Mouse (Mus musculus): ENCODE measurements around the gene Ptar1. TPM values are rescaled to one million over a fixed set of nuclear protein-coding genes. Genes with fewer than 3 reads are reported as not detected.
A peak's percentile ranks its signal among the peaks of the same experiment; 100 is the strongest.
"Not testable (repeated sequence)": the region's sequence is repeated elsewhere in the genome, so short reads cannot be mapped to it uniquely, and the experiment has no call there.

The Ptar1 gene
- 8.1 and 8.8 TPM in 2 replicates for polyA plus RNA-seq (2016; fragmentation: Nextera tagmentation; extraction: Ambion mirVana)

- Histone ChIP-seq H3K36me3 (replicated peaks) (no peaks in the 10 kb centered on the region), H3K4me1 (peaks cover 18% of the 10 kb centered on the region), H3K27me3 (replicated peaks; ENCODE audit: low read depth, poor library complexity, severe bottlenecking) (no peaks in the 10 kb centered on the region), H3K27ac (replicated peaks) (peak within 1 kb of the TSS; percentile 99), H3K9me3 (no peaks in the 10 kb centered on the region), H3K4me3 (peak within 1 kb of the TSS; percentile 88)
- peak; percentile 94 for DNase-seq (ENCODE audit: low spot score)
- under 1% methylated on average over 93 of the region's 93 CpGs for WGBS
These were observed at the start of gene Ptar1 for GRCm38 (mm10) chr19:23687296-23688021. TSS of gene Ptar1 (plus strand) at chr19:23687429.

GRCm38 (mm10) chr19:23643819-23644218 lies 43.4 kb upstream of the Ptar1 start:
- Histone ChIP-seq H3K27me3 (replicated peaks; ENCODE audit: low read depth, poor library complexity, severe bottlenecking) (no peaks in the 10 kb centered on the region), H3K9me3 (no peaks in the 10 kb centered on the region), H3K27ac (replicated peaks) (no peak overlapping the region), H3K36me3 (replicated peaks) (no peaks in the 10 kb centered on the region), H3K4me1 (no peaks in the 10 kb centered on the region), H3K4me3 (no peak overlapping the region)
- no peak for DNase-seq (ENCODE audit: low spot score)
- WGBS = 86% methylated on average over 5 of the region's 5 CpGs

DNA sequence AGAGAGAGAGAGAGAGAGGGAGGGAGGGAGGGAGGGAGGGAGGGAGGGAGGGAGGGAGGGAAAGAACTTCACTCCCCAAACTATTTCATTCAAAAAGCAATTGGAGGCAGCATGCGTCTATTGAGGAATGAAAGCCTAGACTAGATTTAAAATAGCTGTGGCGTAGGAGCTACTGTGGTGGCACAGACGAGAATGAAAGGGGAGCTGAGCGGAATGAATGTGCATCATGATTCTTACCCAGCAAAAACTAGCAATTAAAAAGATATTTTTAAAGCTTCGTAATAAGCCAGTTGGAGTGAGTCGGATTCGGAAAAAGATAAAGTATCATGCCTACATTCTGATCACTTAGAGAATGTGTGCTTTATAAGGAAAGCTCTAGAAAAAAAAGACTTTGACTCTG lies 41.9 kb upstream of the Ptar1 start:
- no peak overlapping the region for H3K27ac ChIP-seq (replicated peaks)
- no peaks in the 10 kb centered on the region for H3K4me1 ChIP-seq
- 80% methylated on average over 7 of the region's 7 CpGs for WGBS
- no peak for DNase-seq (ENCODE audit: low spot score)
- H3K4me3 ChIP-seq = no peak overlapping the region
- H3K36me3 ChIP-seq (replicated peaks) = no peaks in the 10 kb centered on the region
- no peaks in the 10 kb centered on the region for H3K9me3 ChIP-seq
- no peaks in the 10 kb centered on the region for H3K27me3 ChIP-seq (replicated peaks; ENCODE audit: low read depth, poor library complexity, severe bottlenecking)

DNA sequence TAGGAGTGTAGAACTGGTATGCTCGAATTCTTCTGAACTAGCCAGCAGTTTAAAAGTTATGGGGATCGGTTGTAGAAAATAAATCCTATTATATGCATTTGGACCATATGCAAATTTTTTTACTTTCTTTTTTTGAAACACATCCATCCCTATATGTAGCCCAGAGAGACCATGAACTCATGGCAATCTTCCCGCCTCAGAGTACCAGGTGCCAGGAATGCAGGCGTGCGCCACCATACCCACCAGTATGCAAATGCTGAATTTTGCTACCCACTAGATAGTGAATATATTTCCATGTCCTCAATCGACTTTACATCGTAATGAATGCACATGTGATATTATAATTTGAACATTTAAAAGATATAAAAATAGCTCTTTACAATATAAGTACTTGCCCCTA lies 39.9 kb upstream of the Ptar1 start:
- H3K4me3 ChIP-seq = no peak overlapping the region
- DNase-seq (ENCODE audit: low spot score) = no peak
- WGBS = 91% methylated on average over 7 of the region's 7 CpGs
- H3K27me3 ChIP-seq (replicated peaks; ENCODE audit: low read depth, poor library complexity, severe bottlenecking) = peaks cover 11% of the 10 kb centered on the region
- no peaks in the 10 kb centered on the region for H3K36me3 ChIP-seq (replicated peaks)
- H3K9me3 ChIP-seq = no peaks in the 10 kb centered on the region
- H3K27ac ChIP-seq (replicated peaks) = no peak overlapping the region
- peaks cover under 1% of the 10 kb centered on the region; the same call in 1 of the 2 replicates for H3K4me1 ChIP-seq

DNA sequence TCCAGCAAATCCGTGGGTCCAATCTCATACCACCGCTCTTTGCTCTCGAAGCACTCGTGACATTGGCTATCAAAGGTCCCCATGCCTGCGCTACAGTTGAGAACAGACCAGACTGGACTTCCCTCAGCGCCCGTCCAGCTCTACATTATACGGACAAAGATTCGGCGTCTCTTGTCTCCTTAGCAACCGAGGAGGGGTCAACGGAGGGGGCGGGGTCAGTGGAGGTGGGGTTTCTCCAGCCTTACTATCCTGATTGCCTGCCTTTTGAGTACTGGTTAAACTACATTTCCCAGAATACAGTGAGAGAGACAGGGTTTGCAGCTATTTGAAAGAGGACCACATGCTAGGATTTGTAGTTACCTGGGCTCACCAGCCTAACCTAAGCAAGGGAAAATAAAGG lies 34.6 kb upstream of the Ptar1 start, which contains the start of gene 1700028P14Rik:
TSS of gene 1700028P14Rik (minus strand) at position 169 of the 400 bp plus-strand sequence.
- peak; percentile 84 for DNase-seq (ENCODE audit: low spot score)
- Histone ChIP-seq H3K4me3 (peak within 1 kb of the TSS; percentile 48), H3K9me3 (no peaks in the 10 kb centered on the region), H3K27ac (replicated peaks) (no peak within 1 kb of the TSS), H3K36me3 (replicated peaks) (no peaks in the 10 kb centered on the region), H3K4me1 (peaks cover 8% of the 10 kb centered on the region), H3K27me3 (replicated peaks; ENCODE audit: low read depth, poor library complexity, severe bottlenecking) (peaks cover 11% of the 10 kb centered on the region)
- 6% methylated on average over 13 of the region's 13 CpGs for WGBS

- Histone ChIP-seq H3K4me1 (peaks cover 8% of the 10 kb centered on the region), H3K27me3 (replicated peaks; ENCODE audit: low read depth, poor library complexity, severe bottlenecking) (peaks cover 11% of the 10 kb centered on the region), H3K27ac (replicated peaks) (no peak overlapping the region), H3K36me3 (replicated peaks) (no peaks in the 10 kb centered on the region), H3K4me3 (no peak overlapping the region), H3K9me3 (no peaks in the 10 kb centered on the region)
- 88% methylated on average over 5 of the region's 5 CpGs for WGBS
- no peak for DNase-seq (ENCODE audit: low spot score)
These were observed 34.1 kb upstream of the Ptar1 start for GRCm38 (mm10) chr19:23653154-23653553.

DNA sequence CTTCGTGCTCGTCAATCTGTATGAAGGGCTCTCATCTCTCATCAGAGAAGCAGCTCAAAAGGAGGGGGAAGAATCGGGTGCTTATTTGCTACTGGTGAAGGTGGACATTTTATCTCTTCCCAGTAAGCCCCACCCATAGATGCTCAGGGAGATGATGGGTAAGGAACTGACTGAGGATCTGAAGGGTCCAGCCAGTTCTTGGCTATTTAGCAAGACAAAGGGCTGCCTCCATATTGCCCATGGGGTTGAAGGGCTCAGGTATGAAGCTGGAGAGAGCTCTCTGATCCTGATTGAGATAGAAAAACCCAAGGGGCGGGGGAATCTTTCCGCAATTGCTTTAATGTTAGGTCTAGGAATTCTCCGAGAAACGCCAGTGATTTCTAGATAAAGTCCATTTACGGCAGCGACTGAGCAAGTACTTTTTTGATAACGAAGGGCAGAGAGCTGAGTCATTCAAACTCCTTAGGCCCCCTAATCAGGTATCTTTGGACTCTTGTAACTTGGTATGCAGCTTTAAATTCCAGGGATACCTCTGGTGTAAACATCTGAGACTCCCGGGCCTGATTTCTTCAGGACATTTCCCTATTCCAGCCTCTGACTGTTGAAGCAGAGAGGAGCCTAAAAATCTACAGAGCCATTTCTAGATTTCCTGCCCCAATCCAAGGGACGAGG lies 29.8 kb upstream of the Ptar1 start:
- Histone ChIP-seq H3K27ac (replicated peaks) (no peak overlapping the region), H3K4me1 (peaks cover 7% of the 10 kb centered on the region), H3K4me3 (no peak overlapping the region), H3K27me3 (replicated peaks; ENCODE audit: low read depth, poor library complexity, severe bottlenecking) (no peaks in the 10 kb centered on the region; the same call in 1 of the 2 replicates), H3K36me3 (replicated peaks) (no peaks in the 10 kb centered on the region), H3K9me3 (no peaks in the 10 kb centered on the region)
- DNase-seq (ENCODE audit: low spot score) = no peak
- 65% methylated on average over 12 of the region's 12 CpGs for WGBS

GRCm38 (mm10) chr19:23658350-23658749 lies 28.9 kb upstream of the Ptar1 start:
- Histone ChIP-seq H3K4me1 (no peaks in the 10 kb centered on the region), H3K27me3 (replicated peaks; ENCODE audit: low read depth, poor library complexity, severe bottlenecking) (no peaks in the 10 kb centered on the region), H3K27ac (replicated peaks) (no peak overlapping the region), H3K36me3 (replicated peaks) (no peaks in the 10 kb centered on the region), H3K9me3 (no peaks in the 10 kb centered on the region), H3K4me3 (no peak overlapping the region)
- DNase-seq (ENCODE audit: low spot score) = no peak
- 86% methylated on average over 4 of the region's 4 CpGs for WGBS

- H3K9me3 ChIP-seq = no peaks in the 10 kb centered on the region
- no peaks in the 10 kb centered on the region for H3K27me3 ChIP-seq (replicated peaks; ENCODE audit: low read depth, poor library complexity, severe bottlenecking)
- no peak for DNase-seq (ENCODE audit: low spot score)
- no peak overlapping the region for H3K4me3 ChIP-seq
- H3K27ac ChIP-seq (replicated peaks) = no peak overlapping the region
- H3K4me1 ChIP-seq = peaks cover 5% of the 10 kb centered on the region
- no peaks in the 10 kb centered on the region for H3K36me3 ChIP-seq (replicated peaks)
- 90% methylated on average over 7 of the region's 7 CpGs for WGBS
These were observed 23.1 kb upstream of the Ptar1 start for GRCm38 (mm10) chr19:23664083-23664482.

DNA sequence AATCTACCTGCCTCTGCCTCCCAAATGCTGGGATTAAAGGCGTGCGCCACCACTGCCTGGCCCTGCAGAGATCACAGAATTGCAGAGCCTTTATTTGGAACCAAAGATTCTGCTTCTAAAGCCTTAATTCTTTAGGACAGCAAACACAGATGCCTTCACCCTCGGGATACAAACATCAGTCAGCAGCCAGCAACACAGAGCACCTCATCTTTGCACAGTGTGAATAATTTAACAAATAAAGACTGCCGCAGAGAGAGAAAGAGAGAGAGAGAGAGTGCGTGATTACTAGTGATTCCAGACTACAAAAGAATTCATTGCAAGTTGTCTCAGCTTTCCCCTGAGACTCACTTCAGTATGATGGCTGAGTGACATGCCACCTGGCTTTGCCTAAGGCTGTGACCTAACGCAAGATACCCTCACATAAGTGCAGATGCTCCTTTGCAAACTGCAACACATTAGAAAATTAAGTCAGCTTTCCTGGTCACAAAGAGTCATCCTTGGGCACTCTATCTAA lies 19.0 kb upstream of the Ptar1 start:
- DNase-seq (ENCODE audit: low spot score) = no peak
- no peaks in the 10 kb centered on the region for H3K9me3 ChIP-seq
- no peaks in the 10 kb centered on the region for H3K27me3 ChIP-seq (replicated peaks; ENCODE audit: low read depth, poor library complexity, severe bottlenecking)
- H3K36me3 ChIP-seq (replicated peaks) = no peaks in the 10 kb centered on the region
- no peak overlapping the region for H3K27ac ChIP-seq (replicated peaks)
- peaks cover 5% of the 10 kb centered on the region for H3K4me1 ChIP-seq
- H3K4me3 ChIP-seq = no peak overlapping the region
- 61% methylated on average over 6 of the region's 6 CpGs for WGBS

- Histone ChIP-seq H3K4me3 (no peak overlapping the region), H3K4me1 (no peaks in the 10 kb centered on the region), H3K36me3 (replicated peaks) (no peaks in the 10 kb centered on the region), H3K9me3 (no peaks in the 10 kb centered on the region), H3K27ac (replicated peaks) (no peak overlapping the region), H3K27me3 (replicated peaks; ENCODE audit: low read depth, poor library complexity, severe bottlenecking) (no peaks in the 10 kb centered on the region)
- DNase-seq (ENCODE audit: low spot score) = no peak
- WGBS = 59% methylated on average over 2 of the region's 2 CpGs
These were observed 14.2 kb upstream of the Ptar1 start for GRCm38 (mm10) chr19:23673021-23673420.

DNA sequence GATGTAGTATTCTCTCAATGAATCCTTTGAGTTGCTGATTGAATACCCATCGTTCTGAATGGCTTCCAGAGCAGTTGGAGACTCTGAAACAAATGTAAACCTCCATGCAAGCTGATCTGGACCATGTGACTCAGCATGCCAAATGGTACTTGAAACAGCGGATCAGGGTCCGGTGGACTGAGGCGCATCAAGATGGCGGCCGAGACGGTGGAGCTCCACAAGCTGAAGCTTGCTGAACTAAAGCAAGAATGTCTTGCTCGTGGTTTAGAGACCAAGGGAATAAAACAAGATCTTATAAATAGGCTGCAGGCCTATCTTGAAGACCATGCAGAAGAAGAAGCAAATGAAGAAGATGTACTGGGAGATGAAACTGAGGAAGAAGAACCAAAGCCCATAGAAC lies 11.6 kb upstream of the Ptar1 start:
- not testable (repeated sequence) for H3K9me3 ChIP-seq; H3K36me3 ChIP-seq (replicated peaks); H3K4me1 ChIP-seq; H3K4me3 ChIP-seq; H3K27ac ChIP-seq (replicated peaks); DNase-seq (ENCODE audit: low spot score); H3K27me3 ChIP-seq (replicated peaks; ENCODE audit: low read depth, poor library complexity, severe bottlenecking)
- 92% methylated on average over 8 of the region's 8 CpGs for whole genome bisulfite sequencing

DNA sequence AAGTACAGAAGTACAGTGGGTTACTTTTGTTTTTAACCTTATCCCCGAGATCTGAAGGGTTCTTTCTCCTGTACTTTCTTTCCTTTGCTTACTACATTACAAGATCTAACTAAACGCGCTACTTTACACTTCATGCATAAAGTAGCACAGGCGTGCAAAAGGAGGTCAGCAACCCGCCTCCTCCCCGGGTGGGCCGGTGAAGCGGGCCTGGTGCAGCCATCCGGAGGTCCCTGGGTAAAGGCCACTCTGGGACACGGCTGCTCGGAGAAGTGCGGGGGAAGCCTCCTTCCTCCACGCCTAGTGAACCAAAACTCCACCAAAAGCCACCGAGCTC lies 300 bp upstream of the Ptar1 start:
- no peaks in the 10 kb centered on the region for H3K36me3 ChIP-seq (replicated peaks)

More for the DNA sequence above, 300 bp upstream of the Ptar1 start:
- Histone ChIP-seq H3K9me3 (no peaks in the 10 kb centered on the region), H3K27me3 (replicated peaks; ENCODE audit: low read depth, poor library complexity, severe bottlenecking) (no peaks in the 10 kb centered on the region), H3K27ac (replicated peaks) (peak overlapping the region; percentile 99), H3K4me3 (peak overlapping the region; percentile 88), H3K4me1 (peaks cover 18% of the 10 kb centered on the region)
- WGBS = 3% methylated on average over 14 of the region's 14 CpGs
- DNase-seq (ENCODE audit: low spot score) = no peak
